In genomic region chr11:4687027-4687426, GRCm38 (mm10) we compare ENCODE assay signal across 22 mouse cellular contexts. TPM values are rescaled to one million over a fixed set of nuclear protein-coding genes. Genes with fewer than 3 reads are reported as not detected.
"Had no signal": no experiment of that assay in that cellular context is flagged by ENCODE, and none has a peak within 500 bp of the region (broad histone marks: within the 10 kb centered on the region; RNA-seq: fewer than 3 reads in every experiment).

No protein-coding gene starts in this region.

- DNase-seq: kidney, postnatal 10 days; kidney, postnatal 36 days; layer of hippocampus, postnatal 36 days; lung, adult 2 months; lung, postnatal 14 days; lung, postnatal 4 days; retina, postnatal 1 day; right cerebral cortex, postnatal 25 days; spleen, adult 18-20 months; thymus, adult 2 months; thymus, postnatal 14 days; thymus, postnatal 4 days had no signal

- H3K27ac ChIP-seq: kidney, embryonic 15.5 days; left cerebral cortex, adult 2 months; liver, embryonic 14.5 days; midbrain, embryonic 12.5 days; midbrain, embryonic 15.5 days; neural tube, embryonic 13.5 days had no signal

- H3K4me3 ChIP-seq: kidney, embryonic 15.5 days; left cerebral cortex, adult 2 months; midbrain, embryonic 12.5 days; midbrain, embryonic 15.5 days; neural tube, embryonic 13.5 days; stomach, embryonic 15.5 days had no signal

- ATAC-seq: intestine, postnatal 0 days; midbrain, embryonic 15.5 days had no signal

- H3K4me1 ChIP-seq: kidney, embryonic 15.5 days; midbrain, embryonic 12.5 days; midbrain, embryonic 15.5 days; neural tube, embryonic 13.5 days had no signal

- H3K9ac ChIP-seq: kidney, embryonic 15.5 days; liver, embryonic 14.5 days; midbrain, embryonic 12.5 days; midbrain, embryonic 15.5 days; neural tube, embryonic 13.5 days; stomach, embryonic 15.5 days had no signal

- H3K4me2 ChIP-seq: kidney, embryonic 15.5 days; midbrain, embryonic 12.5 days; midbrain, embryonic 15.5 days; neural tube, embryonic 13.5 days; stomach, embryonic 15.5 days had no signal

- H3K9me3 ChIP-seq: kidney, embryonic 15.5 days; midbrain, embryonic 12.5 days; midbrain, embryonic 15.5 days; neural tube, embryonic 13.5 days; stomach, embryonic 15.5 days had no signal

- H3K27me3 ChIP-seq: kidney, embryonic 15.5 days; midbrain, embryonic 12.5 days; midbrain, embryonic 15.5 days; neural tube, embryonic 13.5 days; stomach, embryonic 15.5 days had no signal

RNA-seq across cellular contexts. Expression of gene Cabp7, which starts 59.6 kb away (rescaled TPM):
- total RNA-seq: megakaryocyte progenitor cell, adult 5-6 weeks; megakaryocyte-erythroid progenitor cell, adult 5-6 weeks had no signal
